Mouse (Mus musculus): ENCODE measurements around the gene Zfp600. TPM values are rescaled to one million over a fixed set of nuclear protein-coding genes. Genes with fewer than 3 reads are reported as not detected.
"Not testable (repeated sequence)": the region's sequence is repeated elsewhere in the genome, so short reads cannot be mapped to it uniquely, and the experiment has no call there.

The Zfp600 gene
- polyA plus RNA-seq, 1 experiment from 2014 or later, result not detected

- H3K4me3 ChIP-seq (ENCODE audit: low read depth, low read length); H3K9me3 ChIP-seq (ENCODE audit: control insufficient read depth, low read length); DNase-seq (ENCODE audit: low spot score); H3K4me1 ChIP-seq (replicated peaks; ENCODE audit: control insufficient read depth, insufficient read depth, low read length); H3K36me3 ChIP-seq (ENCODE audit: control insufficient read depth, insufficient read depth, low read length); H3K27me3 ChIP-seq (replicated peaks; ENCODE audit: control insufficient read depth, insufficient read depth, low read length); ATAC-seq (replicated peaks; ENCODE audit: low FRiP score); H3K27ac ChIP-seq (ENCODE audit: low read depth, low read length); H3K4me2 ChIP-seq; H3K9ac ChIP-seq (ENCODE audit: low read depth, low read length): not testable (repeated sequence)
- 59% methylated on average over 5 of the region's 5 CpGs for WGBS
Observed at GRCm38 (mm10) chr4:146242119-146242518, 85.5 kb downstream of the Zfp600 start.

Other genes with a start within 250 kb of the Zfp600 start
- gene Zfp987, start 59.5 kb upstream of the Zfp600 start, polyA plus RNA-seq (2014; fragmentation: Nextera tagmentation; extraction: Ambion mirVana), result 0.30 and 0.39 TPM in 2 replicates